Mouse (Mus musculus) neutrophil, adult 5-6 weeks (primary cell): ENCODE measurements around the gene Gm49392. TPM values are rescaled to one million over a fixed set of nuclear protein-coding genes. Genes with fewer than 3 reads are reported as not detected.

Experiments
- ATAC-seq: fragments of 151-379, 151-347 bp; 2 replicates; pipeline ENCODE4 v1.8.0; 2017; ENCODE audit warnings: mild to moderate bottlenecking, moderate TSS enrichment; ENCODE audit not compliant: insufficient number of reproducible peaks, poor library complexity, low FRiP score, severe bottlenecking; ENCODE audit errors: extremely low read depth
- total RNA-seq: library from RNA; stranded (forward); fragments of 200-1000 nt; gene quantifications from 2 replicates; pipeline ENCODE4 v1.2.3, GENCODE M21; 2017

Gene Gm49392
- total RNA-seq, 1 experiment from 2014 or later = 1.9 TPM

- no peak for ATAC-seq
These were observed 87.0 kb downstream of the Gm49392 start for GRCm38 (mm10) chr13:60809690-60810089.

- no peak for ATAC-seq
These were observed 93.9 kb downstream of the Gm49392 start, which contains the start of gene Ctsll3 for GRCm38 (mm10) chr13:60802749-60803148. Ctsll3 (minus strand) TSS chr13:60802849.

Other genes starting within 250 kb of the Gm49392 start
- gene BC051665, start 110.5 kb downstream of the Gm49392 start, total RNA-seq = not detected in 2 replicates
- not detected in 2 replicates for gene Ctsll3, start 94.0 kb downstream of the Gm49392 start, total RNA-seq
- 0.61 TPM in 1 of 2 replicates, not detected in the other for gene 4930486L24Rik, start 32.4 kb downstream of the Gm49392 start, total RNA-seq
- gene Ctla2b, start 553 bp upstream of the Gm49392 start, total RNA-seq = 11.6 and 15.0 TPM in 2 replicates
- gene Tpbpb, start 8.0 kb upstream of the Gm49392 start, total RNA-seq = not detected in 2 replicates
- gene Gm49393, start 38.7 kb upstream of the Gm49392 start, total RNA-seq = 4.9 TPM in 1 of 2 replicates, not detected in the other
- 43.6 and 69.0 TPM in 2 replicates for gene Gm49391, start 39.7 kb upstream of the Gm49392 start, total RNA-seq
- 182 and 189 TPM in 2 replicates for gene Ctla2a, start 39.7 kb upstream of the Gm49392 start, total RNA-seq
- 0.81 TPM in 1 of 2 replicates, not detected in the other for gene Tpbpa, start 45.1 kb upstream of the Gm49392 start, total RNA-seq
- gene Ctsj, start 109.1 kb upstream of the Gm49392 start, total RNA-seq = not detected in 2 replicates
- not detected in 2 replicates for gene Ctsq, start 143.7 kb upstream of the Gm49392 start, total RNA-seq